Mouse (Mus musculus) right cerebral cortex, postnatal 10 days (tissue): ENCODE measurements around the gene Fam198b.

Experiments
- DNase-seq, 2 experiments: peaks; one replicate each; pipeline ENCODE4 v3.0.0; 2021; ENCODE audit warnings: low spot score in 2 of 2

Fam198b gene

GRCm38 (mm10) chr3:79885686-79886356, 1.5 kb downstream of the Fam198b start:
- DNase-seq: peak in 1 of 2 experiments; percentile 44

- DNase-seq: peak in 1 of 2 experiments; percentile 48
Observed at GRCm38 (mm10) chr3:79886357-79887091, 2.2 kb downstream of the Fam198b start.

GRCm38 (mm10) chr3:79887161-79887855, 3.0 kb downstream of the Fam198b start:
- DNase-seq: peak; percentile 38 to 58

GRCm38 (mm10) chr3:79887966-79888365, 3.6 kb downstream of the Fam198b start:
- DNase-seq: no peak

- peak in 1 of 2 experiments; percentile 50 for DNase-seq
Observed at GRCm38 (mm10) chr3:79897534-79898370, 13.4 kb downstream of the Fam198b start.

GRCm38 (mm10) chr3:79898514-79898913, 14.2 kb downstream of the Fam198b start:
- no peak for DNase-seq

- no peak for DNase-seq
Observed at GRCm38 (mm10) chr3:79899906-79900305, 15.6 kb downstream of the Fam198b start.

GRCm38 (mm10) chr3:79900502-79900901, 16.2 kb downstream of the Fam198b start:
- no peak for DNase-seq

GRCm38 (mm10) chr3:79901321-79901720, 17.0 kb downstream of the Fam198b start:
- no peak for DNase-seq

- DNase-seq: no peak
Observed at GRCm38 (mm10) chr3:79901734-79902133, 17.4 kb downstream of the Fam198b start.

GRCm38 (mm10) chr3:79903803-79904202, 19.5 kb downstream of the Fam198b start:
- no peak for DNase-seq

- no peak for DNase-seq
Observed at GRCm38 (mm10) chr3:79904238-79904757, 20.0 kb downstream of the Fam198b start.

- no peak for DNase-seq
Observed at GRCm38 (mm10) chr3:79905397-79905796, 21.1 kb downstream of the Fam198b start.

- DNase-seq: no peak
Observed at GRCm38 (mm10) chr3:79906250-79907045, 22.1 kb downstream of the Fam198b start.

GRCm38 (mm10) chr3:79907223-79907622, 22.9 kb downstream of the Fam198b start:
- no peak for DNase-seq

- no peak for DNase-seq
Observed at GRCm38 (mm10) chr3:79910375-79911141, 26.2 kb downstream of the Fam198b start.

GRCm38 (mm10) chr3:79911166-79911565, 26.8 kb downstream of the Fam198b start:
- DNase-seq: no peak

GRCm38 (mm10) chr3:79914012-79914411, 29.7 kb downstream of the Fam198b start:
- no peak for DNase-seq

- no peak for DNase-seq
Observed at GRCm38 (mm10) chr3:79916185-79916584, 31.9 kb downstream of the Fam198b start.

- no peak for DNase-seq
Observed at GRCm38 (mm10) chr3:79918761-79919160, 34.4 kb downstream of the Fam198b start.
